Mouse (Mus musculus): ENCODE results near the gene Car9. TPM values are rescaled to one million over a fixed set of nuclear protein-coding genes. Genes with fewer than 3 reads are reported as not detected.

Gene Car9
- polyA plus RNA-seq, 2 experiments, result 1.0 to 4.9 TPM

- Histone ChIP-seq H3K4me1 (ENCODE audit: control insufficient read depth, insufficient read depth, low read length) (peaks cover 11% of the 10 kb centered on the region), H3K9ac (ENCODE audit: low read depth, low read length, severe bottlenecking) (no peak overlapping the region), H3K36me3 (ENCODE audit: control insufficient read depth, insufficient read depth, low read length) (peaks cover 16% of the 10 kb centered on the region), H3K9me3 (ENCODE audit: control insufficient read depth, low read length) (no peaks in the 10 kb centered on the region), H3K27me3 (ENCODE audit: control insufficient read depth, insufficient read depth, low read length) (no peaks in the 10 kb centered on the region), H3K4me2 (replicated peaks; ENCODE audit: low read depth, low read length, severe bottlenecking) (no peak overlapping the region), H3K27ac (replicated peaks; ENCODE audit: low read depth, low read length) (no peak overlapping the region), H3K4me3 (replicated peaks; ENCODE audit: low read length) (no peak overlapping the region)
- WGBS, result 90% methylated on average over 4 of the region's 4 CpGs
- DNase-seq (ENCODE audit: low spot score), result no peak
- no peak for TF ChIP-seq POLR2A (IDR thresholded peaks at IDR 0.05; ENCODE audit: borderline replicate concordance, extremely low read depth, insufficient read depth, insufficient read length)
- no peak for ATAC-seq (ENCODE audit: low FRiP score, low read depth)
These were observed 6.5 kb downstream of the Car9 start for GRCm38 (mm10) chr4:43513300-43513699.

GRCm38 (mm10) chr4:43513791-43514190 lies 7.0 kb downstream of the Car9 start:
- no peak for TF ChIP-seq POLR2A (IDR thresholded peaks at IDR 0.05; ENCODE audit: borderline replicate concordance, extremely low read depth, insufficient read depth, insufficient read length)
- Histone ChIP-seq H3K9ac (ENCODE audit: low read depth, low read length, severe bottlenecking) (no peak overlapping the region), H3K27ac (replicated peaks; ENCODE audit: low read depth, low read length) (no peak overlapping the region), H3K36me3 (ENCODE audit: control insufficient read depth, insufficient read depth, low read length) (peaks cover 18% of the 10 kb centered on the region), H3K4me3 (replicated peaks; ENCODE audit: low read length) (no peak overlapping the region), H3K27me3 (ENCODE audit: control insufficient read depth, insufficient read depth, low read length) (no peaks in the 10 kb centered on the region), H3K4me2 (replicated peaks; ENCODE audit: low read depth, low read length, severe bottlenecking) (no peak overlapping the region), H3K9me3 (ENCODE audit: control insufficient read depth, low read length) (no peaks in the 10 kb centered on the region), H3K4me1 (ENCODE audit: control insufficient read depth, insufficient read depth, low read length) (peaks cover 7% of the 10 kb centered on the region)
- DNase-seq (ENCODE audit: low spot score) (no peak), ATAC-seq (ENCODE audit: low FRiP score, low read depth) (no peak)
- WGBS, result 57% methylated on average over 4 of the region's 4 CpGs

- DNase-seq (ENCODE audit: low spot score) (no peak), ATAC-seq (ENCODE audit: low FRiP score, low read depth) (no peak)
- H3K36me3 ChIP-seq (ENCODE audit: control insufficient read depth, insufficient read depth, low read length), result peaks cover 26% of the 10 kb centered on the region
- 72% methylated on average over 11 of the region's 11 CpGs for WGBS
- H3K27ac ChIP-seq (replicated peaks; ENCODE audit: low read depth, low read length), result no peak overlapping the region
- H3K27me3 ChIP-seq (ENCODE audit: control insufficient read depth, insufficient read depth, low read length), result no peaks in the 10 kb centered on the region
- no peak overlapping the region for H3K9ac ChIP-seq (ENCODE audit: low read depth, low read length, severe bottlenecking)
- H3K4me1 ChIP-seq (ENCODE audit: control insufficient read depth, insufficient read depth, low read length), result peaks cover 8% of the 10 kb centered on the region
- no peak for TF ChIP-seq POLR2A (IDR thresholded peaks at IDR 0.05; ENCODE audit: borderline replicate concordance, extremely low read depth, insufficient read depth, insufficient read length)
- no peak overlapping the region for H3K4me2 ChIP-seq (replicated peaks; ENCODE audit: low read depth, low read length, severe bottlenecking)
- H3K9me3 ChIP-seq (ENCODE audit: control insufficient read depth, low read length), result no peaks in the 10 kb centered on the region
- H3K4me3 ChIP-seq (replicated peaks; ENCODE audit: low read length), result no peak overlapping the region
These were observed 9.3 kb downstream of the Car9 start for GRCm38 (mm10) chr4:43515764-43516708.

- no peak overlapping the region for H3K27ac ChIP-seq (replicated peaks; ENCODE audit: low read depth, low read length)
- H3K36me3 ChIP-seq (ENCODE audit: control insufficient read depth, insufficient read depth, low read length), result peaks cover 26% of the 10 kb centered on the region
- ATAC-seq (ENCODE audit: low FRiP score, low read depth) (no peak), DNase-seq (ENCODE audit: low spot score) (no peak)
- peak overlapping the region; percentile 40; the same call in 1 of the 2 replicates for H3K4me2 ChIP-seq (replicated peaks; ENCODE audit: low read depth, low read length, severe bottlenecking)
- peaks cover 5% of the 10 kb centered on the region; the same call in 1 of the 2 replicates for H3K27me3 ChIP-seq (ENCODE audit: control insufficient read depth, insufficient read depth, low read length)
- WGBS, result 19% methylated on average over 10 of the region's 10 CpGs
- no peak overlapping the region for H3K9ac ChIP-seq (ENCODE audit: low read depth, low read length, severe bottlenecking)
- H3K4me3 ChIP-seq (replicated peaks; ENCODE audit: low read length), result peak overlapping the region; percentile 23
- H3K4me1 ChIP-seq (ENCODE audit: control insufficient read depth, insufficient read depth, low read length), result peaks cover 15% of the 10 kb centered on the region
- no peaks in the 10 kb centered on the region for H3K9me3 ChIP-seq (ENCODE audit: control insufficient read depth, low read length)
- no peak for TF ChIP-seq POLR2A (IDR thresholded peaks at IDR 0.05; ENCODE audit: borderline replicate concordance, extremely low read depth, insufficient read depth, insufficient read length)
These were observed 12.8 kb downstream of the Car9 start for GRCm38 (mm10) chr4:43519551-43519950.

- Histone ChIP-seq H3K27ac (replicated peaks; ENCODE audit: low read depth, low read length) (no peak overlapping the region), H3K4me1 (ENCODE audit: control insufficient read depth, insufficient read depth, low read length) (peaks cover 15% of the 10 kb centered on the region), H3K4me3 (replicated peaks; ENCODE audit: low read length) (peak overlapping the region; percentile 23), H3K4me2 (replicated peaks; ENCODE audit: low read depth, low read length, severe bottlenecking) (peak overlapping the region; percentile 40; the same call in 1 of the 2 replicates), H3K36me3 (ENCODE audit: control insufficient read depth, insufficient read depth, low read length) (peaks cover 26% of the 10 kb centered on the region), H3K9ac (ENCODE audit: low read depth, low read length, severe bottlenecking) (no peak overlapping the region), H3K9me3 (ENCODE audit: control insufficient read depth, low read length) (no peaks in the 10 kb centered on the region), H3K27me3 (ENCODE audit: control insufficient read depth, insufficient read depth, low read length) (peaks cover 5% of the 10 kb centered on the region; the same call in 1 of the 2 replicates)
- ATAC-seq (ENCODE audit: low FRiP score, low read depth), result 0 out of 2 replicates have a peak, but pooled peaks have one; percentile 16
- DNase-seq (ENCODE audit: low spot score), result peak; percentile 85
- WGBS, result 10% methylated on average over 6 of the region's 6 CpGs
- TF ChIP-seq POLR2A (IDR thresholded peaks at IDR 0.05; ENCODE audit: borderline replicate concordance, extremely low read depth, insufficient read depth, insufficient read length), result no peak
These were observed 13.2 kb downstream of the Car9 start for GRCm38 (mm10) chr4:43519956-43520355.
